Mouse (Mus musculus) neutrophil, adult 5-6 weeks (primary cell): ENCODE data around the gene Pdzrn4. TPM values are rescaled to one million over a fixed set of nuclear protein-coding genes. Genes with fewer than 3 reads are reported as not detected.
"Not testable (repeated sequence)": the region's sequence is repeated elsewhere in the genome, so short reads cannot be mapped to it uniquely, and the experiment has no call there.

ENCODE experiments used
- ATAC-seq: fragments of 151-379, 151-347 bp; 2 replicates; pipeline ENCODE4 v1.8.0; 2017; ENCODE audit warnings: mild to moderate bottlenecking, moderate TSS enrichment; ENCODE audit not compliant: insufficient number of reproducible peaks, poor library complexity, low FRiP score, severe bottlenecking; ENCODE audit errors: extremely low read depth
- total RNA-seq: library from RNA; stranded (forward); fragments of 200-1000 nt; gene quantifications from 2 replicates; pipeline ENCODE4 v1.2.3, GENCODE M21; 2017

Gene Pdzrn4
- total RNA-seq = not detected in 2 replicates

GRCm38 (mm10) chr15:92396770-92397608, at the start of gene Pdzrn4:
Gene Pdzrn4 (plus strand): TSS chr15:92396881.
- ATAC-seq = no peak

GRCm38 (mm10) chr15:92347426-92347825, 49.3 kb upstream of the Pdzrn4 start:
- no peak for ATAC-seq

GRCm38 (mm10) chr15:92347902-92348301, 48.8 kb upstream of the Pdzrn4 start:
- no peak for ATAC-seq

GRCm38 (mm10) chr15:92348453-92348852, 48.2 kb upstream of the Pdzrn4 start:
- not testable (repeated sequence) for ATAC-seq

GRCm38 (mm10) chr15:92364153-92364552, 32.5 kb upstream of the Pdzrn4 start:
- ATAC-seq = no peak

GRCm38 (mm10) chr15:92364592-92364991, 32.1 kb upstream of the Pdzrn4 start:
- ATAC-seq = no peak

- ATAC-seq = no peak
Observed at GRCm38 (mm10) chr15:92394811-92395210, 1.9 kb upstream of the Pdzrn4 start.

- no peak for ATAC-seq
Observed at GRCm38 (mm10) chr15:92398747-92399146, 2.1 kb downstream of the Pdzrn4 start.

- ATAC-seq = no peak
Observed at GRCm38 (mm10) chr15:92399278-92399677, 2.6 kb downstream of the Pdzrn4 start.

- no peak for ATAC-seq
Observed at GRCm38 (mm10) chr15:92401554-92401953, 4.9 kb downstream of the Pdzrn4 start.

- ATAC-seq = no peak
Observed at GRCm38 (mm10) chr15:92415323-92415722, 18.6 kb downstream of the Pdzrn4 start.

- no peak for ATAC-seq
Observed at GRCm38 (mm10) chr15:92416141-92416540, 19.5 kb downstream of the Pdzrn4 start.

GRCm38 (mm10) chr15:92416658-92417057, 20.0 kb downstream of the Pdzrn4 start:
- ATAC-seq = no peak

- ATAC-seq = no peak
Observed at GRCm38 (mm10) chr15:92417120-92417519, 20.4 kb downstream of the Pdzrn4 start.

- no peak for ATAC-seq
Observed at GRCm38 (mm10) chr15:92434605-92435004, 37.9 kb downstream of the Pdzrn4 start.

GRCm38 (mm10) chr15:92435306-92435705, 38.6 kb downstream of the Pdzrn4 start:
- ATAC-seq = no peak

GRCm38 (mm10) chr15:92441630-92442180, 45.0 kb downstream of the Pdzrn4 start:
- no peak for ATAC-seq

GRCm38 (mm10) chr15:92447708-92448147, 51.0 kb downstream of the Pdzrn4 start:
- no peak for ATAC-seq

- ATAC-seq = no peak
Observed at GRCm38 (mm10) chr15:92449112-92449511, 52.4 kb downstream of the Pdzrn4 start.

- no peak for ATAC-seq
Observed at GRCm38 (mm10) chr15:92452620-92453019, 55.9 kb downstream of the Pdzrn4 start.
